Mouse (Mus musculus): ENCODE data around the gene Aox3. TPM values are rescaled to one million over a fixed set of nuclear protein-coding genes. Genes with fewer than 3 reads are reported as not detected.

Gene Aox3
- polyA plus RNA-seq, 1 experiment from 2014 or later, result 0.38 TPM

DNA sequence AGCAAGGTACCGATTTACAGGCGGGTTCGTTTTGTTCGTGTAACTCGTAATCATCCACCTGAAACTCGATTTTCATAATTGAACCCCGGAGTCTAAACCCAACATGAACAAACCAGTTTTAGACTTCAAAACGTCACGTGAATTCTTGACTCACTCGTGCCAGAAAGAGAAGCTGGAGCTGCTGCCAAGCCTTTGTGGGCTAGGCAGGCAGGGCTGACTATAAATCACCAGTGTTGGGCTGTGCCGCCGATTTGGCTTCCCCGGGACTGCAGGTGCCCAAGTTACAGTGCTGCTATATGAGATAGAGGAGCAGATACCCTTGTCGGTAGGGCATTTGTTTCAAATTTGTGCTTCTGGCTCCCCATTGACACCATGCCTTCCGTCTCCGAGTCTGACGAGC, 97.3 kb downstream of the Aox3 start, which contains the start of gene Aox4:
Gene Aox4, plus strand, starts transcription at position 195 of the 400 bp plus-strand sequence.
- no peaks in the 10 kb centered on the region for H3K36me3 ChIP-seq (ENCODE audit: control insufficient read depth, insufficient read depth, low read length)
- H3K4me2 ChIP-seq (ENCODE audit: low read length), result no peak within 1 kb of the TSS; the same call in 1 of the 2 replicates
- 72% methylated on average over 17 of the region's 17 CpGs for WGBS
- ATAC-seq, result 0 out of 2 replicates have a peak, but pooled peaks have one; percentile 63
- H3K4me3 ChIP-seq (ENCODE audit: low read length), result no peak within 1 kb of the TSS
- H3K4me1 ChIP-seq (ENCODE audit: control insufficient read depth, insufficient read depth, low read depth, low read length), result no peaks in the 10 kb centered on the region
- H3K9ac ChIP-seq (ENCODE audit: low read depth, low read length), result no peak within 1 kb of the TSS
- H3K9me3 ChIP-seq (ENCODE audit: control insufficient read depth, low read length), result no peaks in the 10 kb centered on the region
- H3K27me3 ChIP-seq (replicated peaks; ENCODE audit: control insufficient read depth, insufficient read depth, low read length), result no peaks in the 10 kb centered on the region
- H3K27ac ChIP-seq (ENCODE audit: low read depth, low read length), result 0 out of 2 replicates have a peak within 1 kb of the TSS, but pooled peaks have one; percentile 21

- Histone ChIP-seq H3K27ac (ENCODE audit: low read depth, low read length) (no peak overlapping the region), H3K4me1 (ENCODE audit: control insufficient read depth, insufficient read depth, low read depth, low read length) (no peaks in the 10 kb centered on the region), H3K4me2 (ENCODE audit: low read length) (no peak overlapping the region), H3K27me3 (replicated peaks; ENCODE audit: control insufficient read depth, insufficient read depth, low read length) (no peaks in the 10 kb centered on the region), H3K9me3 (ENCODE audit: control insufficient read depth, low read length) (no peaks in the 10 kb centered on the region), H3K4me3 (ENCODE audit: low read length) (no peak overlapping the region), H3K36me3 (ENCODE audit: control insufficient read depth, insufficient read depth, low read length) (no peaks in the 10 kb centered on the region), H3K9ac (ENCODE audit: low read depth, low read length) (no peak overlapping the region)
- no peak for ATAC-seq
- 90% methylated on average over 7 of the region's 7 CpGs for WGBS
These were observed 99.9 kb downstream of the Aox3 start for GRCm38 (mm10) chr1:58212805-58213204.

DNA sequence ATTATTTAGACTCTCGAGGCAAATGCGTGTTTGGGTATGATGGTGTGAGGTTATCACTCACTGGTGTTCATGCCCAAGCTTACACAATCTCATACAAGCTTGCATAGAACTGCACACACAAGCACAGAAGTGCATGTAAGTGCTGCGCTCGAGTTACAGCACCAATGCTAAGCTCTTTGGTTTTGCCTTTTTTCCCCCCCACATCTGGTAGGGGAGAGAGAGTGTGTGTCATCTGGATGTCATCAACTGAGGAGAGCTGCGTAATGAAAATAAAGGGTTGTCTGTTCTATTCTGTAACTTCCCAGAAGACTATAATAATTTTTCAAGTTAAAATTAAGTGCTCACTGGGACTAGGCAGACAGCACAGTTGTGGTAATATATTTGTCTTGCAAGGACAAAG, 100.9 kb downstream of the Aox3 start:
- H3K4me3 ChIP-seq (ENCODE audit: low read length), result no peak overlapping the region
- H3K4me2 ChIP-seq (ENCODE audit: low read length), result no peak overlapping the region
- H3K9me3 ChIP-seq (ENCODE audit: control insufficient read depth, low read length), result no peaks in the 10 kb centered on the region
- no peak for ATAC-seq
- H3K4me1 ChIP-seq (ENCODE audit: control insufficient read depth, insufficient read depth, low read depth, low read length), result no peaks in the 10 kb centered on the region
- 91% methylated on average over 5 of the region's 5 CpGs for WGBS
- no peaks in the 10 kb centered on the region for H3K27me3 ChIP-seq (replicated peaks; ENCODE audit: control insufficient read depth, insufficient read depth, low read length)
- no peaks in the 10 kb centered on the region for H3K36me3 ChIP-seq (ENCODE audit: control insufficient read depth, insufficient read depth, low read length)
- H3K27ac ChIP-seq (ENCODE audit: low read depth, low read length), result no peak overlapping the region
- no peak overlapping the region for H3K9ac ChIP-seq (ENCODE audit: low read depth, low read length)

DNA sequence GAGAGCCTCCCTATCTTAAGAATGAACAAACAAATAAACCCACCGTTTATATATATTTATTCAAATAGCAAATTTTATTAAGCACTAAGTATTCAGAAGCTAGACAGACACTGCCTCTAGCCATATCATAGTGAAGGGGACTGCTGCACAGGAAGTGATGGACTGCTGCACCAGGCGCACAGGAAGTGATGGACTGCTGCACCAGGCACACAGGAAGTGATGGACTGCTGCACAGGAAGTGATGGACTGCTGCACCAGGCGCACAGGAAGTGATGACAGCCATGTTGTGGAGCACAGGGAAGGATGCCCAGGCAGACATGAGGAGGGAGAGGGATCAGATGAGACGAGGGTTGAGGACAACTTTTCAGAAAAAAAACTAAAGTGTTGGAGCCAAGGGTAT, 102.4 kb downstream of the Aox3 start:
- H3K4me1 ChIP-seq (ENCODE audit: control insufficient read depth, insufficient read depth, low read depth, low read length), result no peaks in the 10 kb centered on the region
- H3K27me3 ChIP-seq (replicated peaks; ENCODE audit: control insufficient read depth, insufficient read depth, low read length), result no peaks in the 10 kb centered on the region
- no peaks in the 10 kb centered on the region for H3K36me3 ChIP-seq (ENCODE audit: control insufficient read depth, insufficient read depth, low read length)
- H3K9me3 ChIP-seq (ENCODE audit: control insufficient read depth, low read length), result no peaks in the 10 kb centered on the region
- H3K4me3 ChIP-seq (ENCODE audit: low read length), result no peak overlapping the region
- no peak overlapping the region for H3K9ac ChIP-seq (ENCODE audit: low read depth, low read length)
- WGBS, result 88% methylated on average over 4 of the region's 4 CpGs
- no peak for ATAC-seq
- no peak overlapping the region for H3K27ac ChIP-seq (ENCODE audit: low read depth, low read length)
- no peak overlapping the region for H3K4me2 ChIP-seq (ENCODE audit: low read length)

- no peak overlapping the region for H3K4me3 ChIP-seq (ENCODE audit: low read length)
- 77% methylated on average over 7 of the region's 7 CpGs for WGBS
- H3K27me3 ChIP-seq (replicated peaks; ENCODE audit: control insufficient read depth, insufficient read depth, low read length), result no peaks in the 10 kb centered on the region
- no peaks in the 10 kb centered on the region for H3K4me1 ChIP-seq (ENCODE audit: control insufficient read depth, insufficient read depth, low read depth, low read length)
- no peak overlapping the region for H3K27ac ChIP-seq (ENCODE audit: low read depth, low read length)
- H3K4me2 ChIP-seq (ENCODE audit: low read length), result no peak overlapping the region
- H3K36me3 ChIP-seq (ENCODE audit: control insufficient read depth, insufficient read depth, low read length), result no peaks in the 10 kb centered on the region
- H3K9ac ChIP-seq (ENCODE audit: low read depth, low read length), result no peak overlapping the region
- no peak for ATAC-seq
- no peaks in the 10 kb centered on the region for H3K9me3 ChIP-seq (ENCODE audit: control insufficient read depth, low read length)
These were observed 103.1 kb downstream of the Aox3 start for GRCm38 (mm10) chr1:58215956-58216532.

DNA sequence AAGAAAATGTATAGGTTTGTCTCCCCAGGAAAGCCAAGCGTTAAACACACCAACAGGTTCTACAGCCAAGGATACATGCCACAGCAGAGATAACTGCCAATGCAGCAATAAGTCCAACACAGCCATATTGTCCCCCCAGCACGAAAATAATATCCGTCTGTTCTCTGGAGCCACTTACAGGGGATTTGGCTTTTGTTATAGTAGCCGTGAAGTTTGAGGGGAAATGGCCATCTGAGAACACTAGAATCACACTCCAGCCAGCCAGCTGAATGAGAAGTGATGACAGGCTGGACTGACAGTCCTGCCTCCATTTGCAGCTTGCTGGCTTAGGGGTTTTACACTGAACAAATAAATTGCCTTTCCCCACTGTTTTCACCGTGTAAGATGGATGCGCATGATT, 108.1 kb downstream of the Aox3 start:
- no peak overlapping the region; the same call in 1 of the 2 replicates for H3K9ac ChIP-seq (ENCODE audit: low read depth, low read length)
- H3K4me2 ChIP-seq (ENCODE audit: low read length), result no peak overlapping the region
- no peaks in the 10 kb centered on the region for H3K36me3 ChIP-seq (ENCODE audit: control insufficient read depth, insufficient read depth, low read length)
- H3K27me3 ChIP-seq (replicated peaks; ENCODE audit: control insufficient read depth, insufficient read depth, low read length), result no peaks in the 10 kb centered on the region
- no peaks in the 10 kb centered on the region for H3K9me3 ChIP-seq (ENCODE audit: control insufficient read depth, low read length)
- 72% methylated on average over 6 of the region's 6 CpGs for WGBS
- H3K4me1 ChIP-seq (ENCODE audit: control insufficient read depth, insufficient read depth, low read depth, low read length), result no peaks in the 10 kb centered on the region
- H3K4me3 ChIP-seq (ENCODE audit: low read length), result no peak overlapping the region
- H3K27ac ChIP-seq (ENCODE audit: low read depth, low read length), result no peak overlapping the region
- ATAC-seq, result 0 out of 2 replicates have a peak, but pooled peaks have one; percentile 40

DNA sequence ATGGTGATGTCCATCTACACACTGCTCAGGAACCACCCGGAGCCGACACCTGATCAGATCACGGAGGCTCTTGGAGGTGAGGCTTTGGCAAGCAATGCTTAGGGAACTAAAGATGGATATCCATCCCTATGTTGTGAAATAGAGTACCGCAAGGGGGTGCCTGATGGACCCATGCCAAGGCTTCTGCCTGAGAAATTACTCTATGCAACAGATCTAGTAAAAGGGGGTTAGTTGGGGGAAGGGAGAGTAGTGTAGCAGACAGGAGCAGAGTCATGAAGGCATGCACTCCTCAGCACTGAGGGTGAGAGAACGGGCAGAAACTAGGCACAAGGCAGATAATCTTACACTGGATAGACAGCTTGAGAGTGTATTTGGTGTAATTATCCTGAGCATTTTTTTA, 108.9 kb downstream of the Aox3 start:
- no peak; the same call in 1 of the 2 replicates for ATAC-seq
- Histone ChIP-seq H3K27ac (ENCODE audit: low read depth, low read length) (no peak overlapping the region), H3K4me3 (ENCODE audit: low read length) (no peak overlapping the region), H3K36me3 (ENCODE audit: control insufficient read depth, insufficient read depth, low read length) (no peaks in the 10 kb centered on the region), H3K27me3 (replicated peaks; ENCODE audit: control insufficient read depth, insufficient read depth, low read length) (no peaks in the 10 kb centered on the region), H3K9me3 (ENCODE audit: control insufficient read depth, low read length) (no peaks in the 10 kb centered on the region), H3K4me2 (ENCODE audit: low read length) (no peak overlapping the region), H3K9ac (ENCODE audit: low read depth, low read length) (no peak overlapping the region), H3K4me1 (ENCODE audit: control insufficient read depth, insufficient read depth, low read depth, low read length) (no peaks in the 10 kb centered on the region)
- 73% methylated on average over 5 of the region's 5 CpGs for WGBS

- no peak for ATAC-seq
- H3K9me3 ChIP-seq (ENCODE audit: control insufficient read depth, low read length), result no peaks in the 10 kb centered on the region
- no peaks in the 10 kb centered on the region for H3K27me3 ChIP-seq (replicated peaks; ENCODE audit: control insufficient read depth, insufficient read depth, low read length)
- H3K36me3 ChIP-seq (ENCODE audit: control insufficient read depth, insufficient read depth, low read length), result no peaks in the 10 kb centered on the region
- H3K4me1 ChIP-seq (ENCODE audit: control insufficient read depth, insufficient read depth, low read depth, low read length), result no peaks in the 10 kb centered on the region
- no peak overlapping the region for H3K9ac ChIP-seq (ENCODE audit: low read depth, low read length)
- 82% methylated on average over 6 of the region's 6 CpGs for WGBS
- H3K4me2 ChIP-seq (ENCODE audit: low read length), result no peak overlapping the region
- H3K27ac ChIP-seq (ENCODE audit: low read depth, low read length), result no peak overlapping the region
- H3K4me3 ChIP-seq (ENCODE audit: low read length), result no peak overlapping the region
These were observed 115.2 kb downstream of the Aox3 start for GRCm38 (mm10) chr1:58228086-58228485.

GRCm38 (mm10) chr1:58228916-58229315, 116.0 kb downstream of the Aox3 start:
- Histone ChIP-seq H3K9ac (ENCODE audit: low read depth, low read length) (no peak overlapping the region), H3K4me3 (ENCODE audit: low read length) (no peak overlapping the region), H3K27me3 (replicated peaks; ENCODE audit: control insufficient read depth, insufficient read depth, low read length) (no peaks in the 10 kb centered on the region), H3K27ac (ENCODE audit: low read depth, low read length) (no peak overlapping the region), H3K36me3 (ENCODE audit: control insufficient read depth, insufficient read depth, low read length) (no peaks in the 10 kb centered on the region), H3K4me1 (ENCODE audit: control insufficient read depth, insufficient read depth, low read depth, low read length) (no peaks in the 10 kb centered on the region), H3K4me2 (ENCODE audit: low read length) (no peak overlapping the region), H3K9me3 (ENCODE audit: control insufficient read depth, low read length) (no peaks in the 10 kb centered on the region)
- ATAC-seq, result no peak

Data from hindbrain, embryonic 16.5 days (tissue).